ENCODE assay signal across 17 mouse cellular contexts in genomic region chr15:7508535-7508934, GRCm38 (mm10).
A peak's percentile ranks its signal among the peaks of the same experiment; 100 is the strongest.
DNase-seq lines count a peak whose midpoint lies in the region; ATAC-seq and TF ChIP-seq lines count a peak whose summit lies in the region.
"Had no signal": no experiment of that assay in that cellular context is flagged by ENCODE, and none has a peak within 500 bp of the region (broad histone marks: within the 10 kb centered on the region; RNA-seq: fewer than 3 reads in every experiment).

No protein-coding gene starts in this region.

- no peaks in the 10 kb centered on the region for H3K27me3 ChIP-seq in hindbrain, embryonic 13.5 days
- H3K27me3 ChIP-seq in hindbrain, embryonic 10.5 days (ENCODE audit: insufficient read depth, poor library complexity, severe bottlenecking) = no peaks in the 10 kb centered on the region
- no peaks in the 10 kb centered on the region for H3K27me3 ChIP-seq in midbrain, embryonic 14.5 days (ENCODE audit: control insufficient read depth, insufficient read depth, low read length)
- H3K27me3 ChIP-seq in midbrain, embryonic 15.5 days (replicated peaks) = no peaks in the 10 kb centered on the region
- no peaks in the 10 kb centered on the region for H3K27me3 ChIP-seq in forebrain, postnatal 0 days (ENCODE audit: insufficient read depth, low read length)
- H3K27me3 ChIP-seq: embryonic facial prominence, embryonic 13.5 days; limb, embryonic 12.5 days had no signal

- ATAC-seq in hindbrain, embryonic 13.5 days (ENCODE audit: low FRiP score) = peak; percentile 49; the same call in 1 of the 2 replicates
- ATAC-seq in midbrain, embryonic 14.5 days (ENCODE audit: low FRiP score, low TSS enrichment) = no peak
- ATAC-seq in midbrain, embryonic 15.5 days (replicated peaks) = no peak
- ATAC-seq in forebrain, postnatal 0 days = peak; percentile 34; the same call in 1 of the 2 replicates
- no peak for ATAC-seq in megakaryocyte, adult 5-6 weeks (ENCODE audit: poor library complexity, severe bottlenecking)
- ATAC-seq: CD4-positive, CD25-positive, alpha-beta regulatory T cell, adult 4 months; lung, postnatal 0 days had no signal

- no peak overlapping the region for H3K4me2 ChIP-seq in hindbrain, embryonic 13.5 days
- H3K4me2 ChIP-seq in midbrain, embryonic 14.5 days (ENCODE audit: low read length) = no peak overlapping the region
- H3K4me2 ChIP-seq in midbrain, embryonic 15.5 days = no peak overlapping the region
- no peak overlapping the region for H3K4me2 ChIP-seq in forebrain, postnatal 0 days (ENCODE audit: low read depth)
- H3K4me2 ChIP-seq: embryonic facial prominence, embryonic 13.5 days; limb, embryonic 12.5 days had no signal

- no peaks in the 10 kb centered on the region; the same call in none of the 2 replicates for H3K4me1 ChIP-seq in hindbrain, embryonic 13.5 days (replicated peaks)
- H3K4me1 ChIP-seq in hindbrain, embryonic 10.5 days (replicated peaks) = 0 out of 2 replicates have a peak, but pooled peaks cover 3% of the 10 kb centered on the region
- H3K4me1 ChIP-seq in midbrain, embryonic 14.5 days (ENCODE audit: control insufficient read depth, insufficient read depth, low read length) = no peaks in the 10 kb centered on the region
- no peaks in the 10 kb centered on the region for H3K4me1 ChIP-seq in midbrain, embryonic 15.5 days
- no peaks in the 10 kb centered on the region for H3K4me1 ChIP-seq in forebrain, postnatal 0 days (ENCODE audit: insufficient read depth)
- H3K4me1 ChIP-seq: embryonic facial prominence, embryonic 13.5 days; limb, embryonic 12.5 days had no signal

- TF ChIP-seq CTCF in forebrain, postnatal 0 days (IDR thresholded peaks at IDR 0.05; ENCODE audit: low read depth) = no peak

- no peak for DNase-seq in hindbrain, embryonic 10.5 days (ENCODE audit: low spot score)
- peak; percentile 13 for DNase-seq in midbrain, embryonic 14.5 days
- DNase-seq in forebrain, postnatal 0 days = peak; percentile 3
- peak; percentile 33 for DNase-seq in mesoderm, embryonic 11.5 days (ENCODE audit: low read depth, low spot score)
- DNase-seq: adrenal gland, postnatal 14 days; cerebellum, postnatal 36 days; heart, adult 2 months; kidney, adult 11 months; thymus, postnatal 14 days had no signal

- H3K9ac ChIP-seq in hindbrain, embryonic 13.5 days = no peak overlapping the region
- no peak overlapping the region for H3K9ac ChIP-seq in midbrain, embryonic 14.5 days (replicated peaks; ENCODE audit: low read length)
- H3K9ac ChIP-seq in midbrain, embryonic 15.5 days = no peak overlapping the region
- H3K9ac ChIP-seq in forebrain, postnatal 0 days = no peak overlapping the region
- H3K9ac ChIP-seq: embryonic facial prominence, embryonic 13.5 days; limb, embryonic 12.5 days; liver, embryonic 14.5 days had no signal

- H3K4me3 ChIP-seq in hindbrain, embryonic 13.5 days = no peak overlapping the region
- H3K4me3 ChIP-seq in hindbrain, embryonic 10.5 days = no peak overlapping the region
- no peak overlapping the region for H3K4me3 ChIP-seq in midbrain, embryonic 14.5 days (replicated peaks; ENCODE audit: low read depth, low read length)
- H3K4me3 ChIP-seq in midbrain, embryonic 15.5 days = no peak overlapping the region
- H3K4me3 ChIP-seq in forebrain, postnatal 0 days (ENCODE audit: low read depth, low read length) = no peak overlapping the region
- H3K4me3 ChIP-seq: embryonic facial prominence, embryonic 13.5 days; heart, adult 2 months; limb, embryonic 12.5 days had no signal

- no peaks in the 10 kb centered on the region for H3K9me3 ChIP-seq in hindbrain, embryonic 13.5 days
- H3K9me3 ChIP-seq in hindbrain, embryonic 10.5 days = no peaks in the 10 kb centered on the region
- no peaks in the 10 kb centered on the region for H3K9me3 ChIP-seq in midbrain, embryonic 14.5 days (ENCODE audit: control insufficient read depth, low read length)
- H3K9me3 ChIP-seq in midbrain, embryonic 15.5 days = no peaks in the 10 kb centered on the region
- no peaks in the 10 kb centered on the region for H3K9me3 ChIP-seq in forebrain, postnatal 0 days (ENCODE audit: low read length)
- H3K9me3 ChIP-seq: embryonic facial prominence, embryonic 13.5 days; limb, embryonic 12.5 days had no signal

- no peaks in the 10 kb centered on the region for H3K36me3 ChIP-seq in hindbrain, embryonic 13.5 days
- no peaks in the 10 kb centered on the region for H3K36me3 ChIP-seq in hindbrain, embryonic 10.5 days
- H3K36me3 ChIP-seq in midbrain, embryonic 14.5 days (ENCODE audit: control insufficient read depth, insufficient read depth, low read length) = no peaks in the 10 kb centered on the region
- H3K36me3 ChIP-seq in midbrain, embryonic 15.5 days (replicated peaks) = no peaks in the 10 kb centered on the region
- no peaks in the 10 kb centered on the region for H3K36me3 ChIP-seq in forebrain, postnatal 0 days (ENCODE audit: insufficient read depth)
- H3K36me3 ChIP-seq: embryonic facial prominence, embryonic 13.5 days; limb, embryonic 12.5 days had no signal

- no peak overlapping the region for H3K27ac ChIP-seq in hindbrain, embryonic 13.5 days
- H3K27ac ChIP-seq in hindbrain, embryonic 10.5 days = no peak overlapping the region
- H3K27ac ChIP-seq in midbrain, embryonic 14.5 days (replicated peaks; ENCODE audit: low read depth, low read length) = no peak overlapping the region
- no peak overlapping the region for H3K27ac ChIP-seq in midbrain, embryonic 15.5 days
- no peak overlapping the region for H3K27ac ChIP-seq in forebrain, postnatal 0 days (ENCODE audit: low read depth, low read length)
- H3K27ac ChIP-seq: embryonic facial prominence, embryonic 13.5 days; heart, adult 2 months; limb, embryonic 12.5 days; liver, embryonic 14.5 days had no signal

- WGBS in hindbrain, embryonic 13.5 days = 30% methylated on average over 8 of the region's 8 CpGs
- WGBS in hindbrain, embryonic 10.5 days = 61% methylated on average over 8 of the region's 8 CpGs
- 28% methylated on average over 8 of the region's 8 CpGs for WGBS in midbrain, embryonic 14.5 days
- 31% methylated on average over 8 of the region's 8 CpGs for WGBS in midbrain, embryonic 15.5 days
- WGBS in forebrain, postnatal 0 days = 42% methylated on average over 8 of the region's 8 CpGs

Comparison
In these comparisons a context has a peak if more than half of its experiments do, and no peak if none do; other contexts are left out.
1. ATAC-seq: peak in hindbrain, embryonic 13.5 days (single experiment) and forebrain, postnatal 0 days (single experiment); none in midbrain, embryonic 14.5 days (single experiment), midbrain, embryonic 15.5 days (single experiment) and megakaryocyte, adult 5-6 weeks (single experiment).